Mouse (Mus musculus) G1E (cell line): ENCODE results near the gene Zfp617.

ENCODE experiments used
- CTCF ChIP-seq: IDR thresholded peaks from 2 replicates; pipeline ENCODE4 v1.5.1; 2012; ENCODE audit warnings: low read depth, low read length, inconsistent platforms, mixed read lengths
- GATA1 ChIP-seq: IDR thresholded peaks from 2 replicates; pipeline ENCODE4 v1.6.1; 2012; ENCODE audit warnings: borderline replicate concordance, low read length, inconsistent platforms, mixed read lengths
- TAL1 ChIP-seq: conservative IDR thresholded peaks from 2 replicates; pipeline ENCODE4 v1.6.1; 2012; ENCODE audit warnings: low read depth, low read length, inconsistent platforms, mixed read lengths

DNA sequence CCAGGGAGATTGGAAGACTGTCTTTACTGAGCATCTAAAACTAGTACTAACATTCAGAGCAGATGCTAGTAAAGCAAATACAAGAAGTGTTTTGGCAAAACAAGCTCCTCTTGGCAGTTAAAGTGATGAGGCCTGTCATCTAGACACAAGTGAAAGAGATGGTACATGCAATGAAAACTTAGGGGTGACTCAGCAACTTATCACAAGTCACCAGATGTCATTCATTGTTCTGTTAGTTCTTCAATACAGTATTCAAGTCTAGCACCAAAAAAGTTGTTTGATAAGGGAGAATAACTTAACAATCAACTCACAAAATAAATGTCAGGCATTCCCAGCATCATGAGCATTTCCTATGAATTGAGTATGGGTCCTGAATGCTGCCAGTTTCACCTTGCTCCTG lies 19.3 kb downstream of the Zfp617 start:
- TF ChIP-seq CTCF (no peak), GATA1 (no peak), TAL1 (no peak)
